Mouse (Mus musculus): Measurements from ENCODE around the gene Tut4.

The Tut4 gene

DNA sequence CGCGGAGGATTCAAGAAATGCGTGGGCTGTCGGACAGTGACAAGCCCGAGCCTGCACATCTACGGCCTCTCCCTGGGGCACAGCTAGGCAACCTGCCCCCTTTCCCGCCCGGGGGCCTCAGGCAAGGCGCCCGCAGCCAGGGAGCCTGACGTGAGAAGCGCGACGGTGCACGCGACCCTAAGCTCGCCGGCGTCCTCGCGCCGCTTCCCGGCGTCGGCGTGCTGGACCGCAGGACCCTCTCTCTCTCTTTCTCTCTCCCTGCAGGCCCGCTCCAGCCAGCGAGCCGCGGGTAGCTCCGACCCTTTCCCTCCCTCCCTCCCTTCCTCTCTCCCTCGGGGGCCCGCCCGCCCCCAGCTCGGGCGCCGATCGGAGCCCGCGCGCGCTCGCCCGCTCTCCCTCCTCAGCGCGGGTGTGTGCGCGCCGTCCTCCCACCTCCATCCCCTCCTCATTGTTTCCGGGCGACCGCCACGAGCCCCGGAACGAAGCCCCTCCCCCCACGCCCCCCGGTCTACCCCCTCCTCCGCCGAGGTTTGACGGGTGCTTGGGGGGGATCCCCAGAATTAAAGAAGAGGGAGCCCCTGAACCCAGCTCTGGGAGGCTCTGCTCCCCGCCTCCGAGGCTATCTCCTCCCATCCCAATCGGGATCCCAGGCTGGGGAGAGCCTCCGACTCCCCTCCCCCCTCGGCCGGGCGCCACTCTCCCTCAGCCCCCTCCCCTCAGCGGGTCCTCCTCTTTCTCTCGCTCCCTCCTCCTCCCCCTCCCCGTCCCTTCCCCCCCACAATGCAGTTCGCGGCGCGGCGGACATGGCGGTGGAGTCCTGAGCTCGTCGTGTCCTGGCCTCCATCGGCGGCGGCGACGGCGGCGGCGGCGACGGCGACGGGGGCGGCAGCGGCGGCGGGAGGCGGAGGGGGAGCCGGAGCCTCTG is at the start of gene Tut4:
Tut4 (plus strand) TSS at position 196 of the 925 bp plus-strand sequence.
- DNase-seq (ENCODE audit: low spot score in 2 of 2), result peak; percentile 79 to 80

DNA sequence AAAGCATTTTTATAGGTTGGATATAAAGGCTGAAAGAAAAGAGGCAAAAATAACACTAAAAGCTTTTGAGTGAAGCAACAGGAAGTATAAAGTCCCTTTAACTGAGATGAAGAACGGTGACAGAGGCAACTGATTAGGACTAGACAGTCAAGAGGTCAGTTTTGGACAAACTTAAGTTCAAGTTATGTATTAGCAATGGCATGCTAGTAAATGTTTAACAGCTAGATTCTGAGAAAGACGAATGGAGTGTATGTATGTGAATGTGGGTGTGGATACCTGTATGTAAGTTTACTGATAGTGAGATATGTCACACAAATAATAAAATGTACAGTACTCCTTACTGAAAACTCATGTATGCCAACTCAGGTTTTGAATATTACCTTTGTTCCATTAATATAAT is 34.6 kb upstream of the Tut4 start:
- no peak for DNase-seq (ENCODE audit: low spot score in 2 of 2)

- no peak for DNase-seq (ENCODE audit: low spot score in 2 of 2)
Observed at GRCm38 (mm10) chr4:108427719-108428340, 31.4 kb upstream of the Tut4 start.

- DNase-seq (ENCODE audit: low spot score in 2 of 2), result no peak
Observed at GRCm38 (mm10) chr4:108428341-108428721, 30.9 kb upstream of the Tut4 start.

GRCm38 (mm10) chr4:108430656-108431560 is 28.3 kb upstream of the Tut4 start:
- no peak for DNase-seq (ENCODE audit: low spot score in 2 of 2)

GRCm38 (mm10) chr4:108431561-108431936 is 27.7 kb upstream of the Tut4 start:
- no peak for DNase-seq (ENCODE audit: low spot score in 2 of 2)

DNA sequence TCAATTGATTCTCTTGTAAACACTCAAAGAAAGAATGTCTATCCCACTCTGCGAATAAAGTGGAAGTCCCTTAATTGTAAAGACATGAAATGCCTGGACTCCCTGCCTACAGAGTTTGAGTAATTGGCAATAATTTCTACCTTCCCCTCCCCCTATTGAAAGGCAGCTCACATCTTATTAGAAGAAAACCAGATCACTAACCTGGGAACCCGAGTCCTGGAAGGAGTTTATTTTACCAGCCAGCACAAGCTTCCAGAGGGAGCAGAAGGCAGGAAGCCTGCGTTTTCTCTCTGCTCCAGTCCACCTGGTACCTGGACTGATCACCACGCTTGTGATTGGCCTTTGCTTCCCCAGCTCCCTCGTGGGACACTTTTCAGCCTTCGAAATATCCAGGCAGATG is 25.9 kb upstream of the Tut4 start:
- DNase-seq (ENCODE audit: low spot score in 2 of 2), result no peak

DNA sequence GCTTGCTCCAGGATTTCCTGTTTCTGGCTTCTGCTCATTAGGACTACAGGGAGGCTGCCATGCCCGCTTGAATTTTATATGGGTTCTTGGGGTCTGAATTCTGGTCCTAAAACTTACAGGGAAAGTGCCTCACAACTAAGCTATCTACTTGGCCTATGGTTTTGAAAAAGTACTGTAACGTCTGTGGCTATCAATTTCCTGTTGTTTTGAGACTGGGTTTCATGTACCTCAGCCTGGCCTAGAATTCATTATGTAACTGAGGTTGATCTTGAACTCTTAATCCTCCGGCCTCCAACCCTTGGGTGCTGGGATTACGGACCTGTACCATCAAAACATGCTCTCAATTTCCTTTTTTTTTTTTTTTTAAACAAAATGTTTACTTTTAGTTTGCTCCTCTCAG is 25.0 kb upstream of the Tut4 start:
- no peak for DNase-seq (ENCODE audit: low spot score in 2 of 2)

GRCm38 (mm10) chr4:108434781-108435180 is 24.4 kb upstream of the Tut4 start:
- DNase-seq (ENCODE audit: low spot score in 2 of 2), result no peak

- no peak for DNase-seq (ENCODE audit: low spot score in 2 of 2)
Observed at GRCm38 (mm10) chr4:108435646-108436045, 23.6 kb upstream of the Tut4 start.

- DNase-seq (ENCODE audit: low spot score in 2 of 2), result no peak
Observed at GRCm38 (mm10) chr4:108436225-108436624, 23.0 kb upstream of the Tut4 start.

DNA sequence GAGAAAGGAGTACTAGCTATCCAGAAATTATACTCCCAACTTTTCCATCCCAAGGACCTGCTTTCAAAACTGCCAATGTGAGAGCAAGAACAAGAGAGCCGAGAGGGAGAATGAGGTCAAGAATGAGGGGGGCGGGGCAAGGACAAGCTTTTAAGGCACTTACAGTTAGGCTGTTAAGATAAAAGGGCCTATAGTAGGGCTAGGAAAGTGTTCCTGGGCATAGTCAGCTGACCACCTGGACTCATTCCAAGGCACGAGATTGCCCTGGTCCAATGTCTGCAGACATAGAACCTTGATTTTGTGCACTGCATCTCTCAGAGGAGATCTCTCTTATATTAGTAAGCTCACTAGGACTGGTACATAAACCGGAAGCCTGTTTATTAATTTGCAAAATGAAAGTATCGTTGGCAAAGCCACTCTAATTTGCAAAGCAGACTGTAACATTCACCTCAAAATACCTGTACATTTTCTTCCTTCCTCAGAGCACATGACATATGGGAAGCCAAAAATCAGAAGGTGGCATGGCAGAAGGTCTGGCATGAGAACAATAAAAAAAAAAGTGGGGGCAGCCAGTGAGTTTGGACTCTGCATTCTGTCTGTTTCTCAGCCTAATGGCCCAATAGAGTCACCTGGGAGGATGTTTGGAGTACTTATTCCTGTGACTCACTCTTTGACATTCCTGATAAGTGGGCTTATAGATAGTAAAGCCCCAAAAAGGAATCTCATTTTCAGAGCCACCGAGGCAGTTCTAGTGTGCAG is 21.0 kb upstream of the Tut4 start:
- no peak for DNase-seq (ENCODE audit: low spot score in 2 of 2)

DNA sequence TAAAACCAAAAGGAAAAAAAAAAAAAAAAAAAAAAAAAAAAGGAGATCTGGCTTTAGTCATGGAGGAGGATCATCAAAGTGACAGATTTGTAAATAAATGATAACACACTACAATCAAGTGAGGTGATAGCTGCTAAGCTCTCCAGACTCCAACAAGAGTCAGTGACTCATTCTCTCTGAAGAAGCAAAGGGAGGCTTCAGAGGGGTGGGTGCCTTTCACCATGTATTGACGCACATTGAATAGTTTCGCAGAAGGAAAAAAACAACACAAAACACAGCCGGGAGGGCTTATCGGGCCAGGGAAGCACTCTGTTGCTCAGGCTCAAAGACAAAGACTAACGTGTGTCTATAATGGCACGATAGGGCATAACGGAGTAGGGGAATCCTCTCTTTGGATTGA is 11.1 kb upstream of the Tut4 start:
- no peak for DNase-seq (ENCODE audit: low spot score in 2 of 2)

GRCm38 (mm10) chr4:108456028-108456427 is 3.2 kb upstream of the Tut4 start:
- DNase-seq (ENCODE audit: low spot score in 2 of 2), result no peak

- DNase-seq (ENCODE audit: low spot score in 2 of 2), result peak in 1 of 2 experiments; percentile 4
Observed at GRCm38 (mm10) chr4:108458201-108458741, 955 bp upstream of the Tut4 start.

DNA sequence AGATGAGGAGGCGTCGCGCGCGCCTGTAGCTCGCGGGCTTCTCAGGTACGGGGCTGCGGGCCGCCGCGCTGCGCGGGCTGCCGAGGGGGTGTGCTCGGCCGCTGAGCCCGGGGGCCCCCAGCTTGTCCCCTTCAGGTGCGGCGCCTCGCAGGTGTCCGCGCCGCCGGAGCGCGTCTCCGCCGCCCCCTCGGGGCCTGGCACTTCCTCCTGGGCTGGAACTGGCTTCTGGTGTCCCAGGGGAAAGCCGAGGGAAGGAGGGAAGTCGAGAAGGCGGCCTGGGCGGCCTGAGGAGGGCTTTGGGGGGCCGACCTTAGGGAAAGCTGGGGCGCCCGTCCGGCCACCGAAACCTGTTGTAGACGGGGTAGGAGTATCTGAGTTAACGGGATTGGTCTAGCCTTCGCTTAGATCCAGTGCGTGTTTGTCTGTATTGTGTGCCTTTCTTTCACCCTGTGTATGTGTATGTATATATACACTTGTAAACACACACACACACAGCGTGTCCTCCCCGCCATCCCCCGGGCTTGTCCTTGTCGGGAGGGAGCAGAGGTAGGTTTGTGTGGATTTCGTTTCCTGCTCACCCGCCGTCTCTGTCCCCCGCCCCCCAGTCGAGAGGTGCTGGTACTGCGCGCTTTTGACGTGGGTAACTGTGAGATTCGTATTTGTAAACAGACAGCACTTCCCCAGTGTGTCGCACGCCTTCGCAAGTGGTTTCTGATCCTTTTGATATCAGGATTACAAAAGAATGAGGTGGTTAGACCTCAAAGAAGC is 1.1 kb downstream of the Tut4 start:
- DNase-seq (ENCODE audit: low spot score in 2 of 2), result peak; percentile 78 to 79

DNA sequence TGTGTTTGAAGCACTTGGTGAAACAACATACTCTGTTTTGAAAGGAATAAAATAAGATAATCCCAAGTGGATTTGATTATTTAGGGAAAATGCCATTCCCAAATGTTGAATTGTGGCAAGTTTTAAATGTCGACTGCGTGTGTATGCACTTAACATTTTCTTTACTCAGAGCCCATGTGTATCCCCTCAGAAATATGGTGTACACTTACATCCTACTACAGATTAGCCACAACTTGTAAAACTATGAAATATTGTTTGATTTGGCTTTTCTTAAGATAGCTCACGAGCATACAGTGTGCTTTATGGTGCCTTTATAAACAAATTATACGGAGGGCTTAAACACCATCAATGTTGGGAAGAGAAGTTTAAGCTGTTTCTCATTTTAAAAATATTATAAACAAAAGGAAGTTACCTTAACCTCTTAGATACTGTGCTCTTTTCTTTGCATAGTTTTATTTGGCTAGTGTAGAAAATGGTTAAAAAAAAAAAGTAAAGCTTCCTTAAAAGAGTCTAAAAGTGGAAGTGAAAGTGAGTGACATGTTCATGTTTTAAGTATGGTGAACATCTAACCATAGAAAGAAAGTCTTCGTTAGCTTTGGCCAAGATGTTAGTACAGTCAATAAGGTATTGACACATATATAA is 2.2 kb downstream of the Tut4 start:
- no peak for DNase-seq (ENCODE audit: low spot score in 2 of 2)

DNA sequence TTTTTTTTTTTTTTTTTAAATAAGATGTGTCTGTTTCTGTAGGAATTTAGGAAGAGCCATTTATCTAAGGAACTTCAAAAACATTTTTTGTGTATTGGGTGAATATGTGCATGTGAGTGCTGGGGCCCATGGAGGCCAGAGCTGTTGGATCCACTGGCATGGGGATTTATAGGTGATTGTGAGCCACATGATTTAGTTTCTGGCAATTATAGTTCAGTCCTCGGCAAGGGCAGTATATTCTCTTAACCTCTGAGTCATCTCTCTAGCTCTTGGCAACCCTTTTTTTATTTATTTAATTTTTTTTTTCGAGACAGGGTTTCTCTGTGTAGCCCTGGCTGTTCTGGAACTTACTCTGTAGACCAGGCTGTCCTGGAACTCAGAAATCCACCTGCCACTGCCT is 14.4 kb downstream of the Tut4 start:
- no peak for DNase-seq (ENCODE audit: low spot score in 2 of 2)

DNA sequence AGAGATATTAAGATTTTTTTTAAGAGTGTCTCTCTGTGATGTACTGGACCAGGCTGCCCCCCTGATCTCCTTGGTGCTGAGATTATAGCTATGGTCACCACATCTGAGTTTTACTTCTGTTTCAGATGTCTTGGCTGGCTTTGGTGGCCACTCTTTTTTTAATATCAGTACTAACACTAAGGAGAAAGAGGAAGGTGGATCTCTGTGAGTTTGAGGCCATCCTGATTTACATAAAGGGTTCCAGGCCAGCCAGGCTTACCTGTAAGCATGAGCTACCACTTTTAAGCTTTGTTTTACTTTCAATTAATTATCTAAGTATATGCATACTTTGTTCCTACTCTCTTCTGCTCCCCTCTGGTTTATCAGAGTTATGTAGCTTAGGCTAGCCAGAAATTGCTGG is 23.6 kb downstream of the Tut4 start:
- no peak for DNase-seq (ENCODE audit: low spot score in 2 of 2)

- no peak for DNase-seq (ENCODE audit: low spot score in 2 of 2)
Observed at GRCm38 (mm10) chr4:108484230-108484629, 25.0 kb downstream of the Tut4 start.
